Mouse (Mus musculus): ENCODE results near the gene Adamts7.

GRCm38 (mm10) chr9:90206500-90206899 is 43.6 kb downstream of the Adamts7 start:
- TF ChIP-seq POLR2A (IDR thresholded peaks at IDR 0.05; ENCODE audit: borderline replicate concordance, extremely low read depth, low read depth, low read length) = no peak
- peak; percentile 91 for TF ChIP-seq CTCF (IDR thresholded peaks at IDR 0.05; ENCODE audit: insufficient read depth, low read length)
